Mouse (Mus musculus): ENCODE results near the gene E130308A19Rik.
A peak's percentile ranks its signal among the peaks of the same experiment; 100 is the strongest.

The E130308A19Rik gene

GRCm38 (mm10) chr4:59727187-59727877 lies 101.3 kb downstream of the E130308A19Rik start:
- no peak for DNase-seq (ENCODE audit: low spot score in 2 of 2)

- no peak for DNase-seq (ENCODE audit: low spot score in 2 of 2)
These were observed 101.9 kb downstream of the E130308A19Rik start for GRCm38 (mm10) chr4:59727878-59728261.

- DNase-seq (ENCODE audit: low spot score in 2 of 2) = no peak
These were observed 102.8 kb downstream of the E130308A19Rik start for GRCm38 (mm10) chr4:59728839-59729238.

- no peak for DNase-seq (ENCODE audit: low spot score in 2 of 2)
These were observed 105.5 kb downstream of the E130308A19Rik start for GRCm38 (mm10) chr4:59731544-59731943.

GRCm38 (mm10) chr4:59739321-59739720 lies 113.3 kb downstream of the E130308A19Rik start:
- no peak for DNase-seq (ENCODE audit: low spot score in 2 of 2)

- no peak for DNase-seq (ENCODE audit: low spot score in 2 of 2)
These were observed 113.9 kb downstream of the E130308A19Rik start for GRCm38 (mm10) chr4:59739882-59740281.

GRCm38 (mm10) chr4:59753491-59754140 lies 127.6 kb downstream of the E130308A19Rik start:
- no peak for DNase-seq (ENCODE audit: low spot score in 2 of 2)

- peak; percentile 31 to 47 for DNase-seq (ENCODE audit: low spot score in 2 of 2)
These were observed 130.5 kb downstream of the E130308A19Rik start for GRCm38 (mm10) chr4:59756332-59757082.

- no peak for DNase-seq (ENCODE audit: low spot score in 2 of 2)
These were observed 131.7 kb downstream of the E130308A19Rik start for GRCm38 (mm10) chr4:59757452-59758435.

GRCm38 (mm10) chr4:59760016-59760415 lies 134.0 kb downstream of the E130308A19Rik start:
- DNase-seq (ENCODE audit: low spot score in 2 of 2) = no peak

GRCm38 (mm10) chr4:59760636-59761364 lies 134.8 kb downstream of the E130308A19Rik start:
- DNase-seq (ENCODE audit: low spot score in 2 of 2) = no peak

- DNase-seq (ENCODE audit: low spot score in 2 of 2) = no peak
These were observed 135.3 kb downstream of the E130308A19Rik start for GRCm38 (mm10) chr4:59761365-59761729.

GRCm38 (mm10) chr4:59764950-59765349 lies 138.9 kb downstream of the E130308A19Rik start:
- DNase-seq (ENCODE audit: low spot score in 2 of 2) = no peak

- DNase-seq (ENCODE audit: low spot score in 2 of 2) = no peak
These were observed 139.5 kb downstream of the E130308A19Rik start for GRCm38 (mm10) chr4:59765385-59766005.

GRCm38 (mm10) chr4:59767717-59768116 lies 141.7 kb downstream of the E130308A19Rik start:
- DNase-seq (ENCODE audit: low spot score in 2 of 2) = no peak

- no peak for DNase-seq (ENCODE audit: low spot score in 2 of 2)
These were observed 146.3 kb downstream of the E130308A19Rik start for GRCm38 (mm10) chr4:59772171-59772879.

- DNase-seq (ENCODE audit: low spot score in 2 of 2) = no peak
These were observed 151.8 kb downstream of the E130308A19Rik start for GRCm38 (mm10) chr4:59777828-59778227.

GRCm38 (mm10) chr4:59780568-59780967 lies 154.6 kb downstream of the E130308A19Rik start:
- DNase-seq (ENCODE audit: low spot score in 2 of 2) = no peak

GRCm38 (mm10) chr4:59782853-59783684 lies 157.1 kb downstream of the E130308A19Rik start:
- DNase-seq (ENCODE audit: low spot score in 2 of 2) = peak in 1 of 2 experiments; percentile 22
